Mouse (Mus musculus) neural tube, embryonic 14.5 days (tissue): ENCODE data around the gene Trcg1. TPM values are rescaled to one million over a fixed set of nuclear protein-coding genes. Genes with fewer than 3 reads are reported as not detected.
"Not testable (repeated sequence)": the region's sequence is repeated elsewhere in the genome, so short reads cannot be mapped to it uniquely, and the experiment has no call there.

Source experiments
- ATAC-seq: fragments of 200-750 bp; cut with Nextera tagmentation; 2 replicates; pipeline ENCODE4 v1.8.0; 2017; ENCODE audit warnings: low read depth, mild to moderate bottlenecking, moderate TSS enrichment, moderate library complexity
- H3K27ac ChIP-seq: fragments of 300-500 bp; sonication (generic); 2 replicates; pipeline ENCODE4 v1.5.1; 2014; ENCODE audit warnings: low read depth, mild to moderate bottlenecking, control low read depth, low read length, moderate library complexity, mixed read lengths
- H3K27me3 ChIP-seq: fragments of 300-500 bp; sonication (generic); 2 replicates; pipeline ENCODE4 v1.6.1; 2014; ENCODE audit warnings: low read length; ENCODE audit not compliant: control insufficient read depth, insufficient read depth
- H3K36me3 ChIP-seq: fragments of 300-500 bp; sonication (generic); 2 replicates; pipeline ENCODE4 v1.6.1; 2014; ENCODE audit warnings: low read length, mixed read lengths; ENCODE audit not compliant: control insufficient read depth, insufficient read depth
- H3K4me1 ChIP-seq: fragments of 300-500 bp; sonication (generic); 2 replicates; pipeline ENCODE4 v1.6.1; 2014; ENCODE audit warnings: low read length; ENCODE audit not compliant: control insufficient read depth, insufficient read depth
- H3K4me2 ChIP-seq: fragments of 300-500 bp; sonication (generic); 2 replicates; pipeline ENCODE4 v1.6.1; 2014; ENCODE audit warnings: mild to moderate bottlenecking, low read depth, low read length, control low read depth
- H3K4me3 ChIP-seq: fragments of 300-500 bp; sonication (generic); 2 replicates; pipeline ENCODE4 v1.5.1; 2014; ENCODE audit warnings: low read depth, low read length, control low read depth, mixed read lengths
- H3K9ac ChIP-seq: fragments of 300-500 bp; sonication (generic); replicated peaks from 2 replicates; pipeline ENCODE4 v1.6.1; 2014; ENCODE audit warnings: low read depth, mild to moderate bottlenecking, control low read depth, low read length, mixed read lengths
- H3K9me3 ChIP-seq: fragments of 300-500 bp; sonication (generic); 2 replicates; pipeline ENCODE4 v1.6.1; 2016; ENCODE audit warnings: low read length; ENCODE audit not compliant: control insufficient read depth
- WGBS: fragments of 180-500 bp; shearing (Covaris S2); extraction: QIAGEN DNeasy Blood & Tissue Kit; methylation state at CpG from one replicate; pipeline ENCODE4 v1.1.7; 2014; 5-methylcytosine and 5-hydroxymethylcytosine counted together
- polyA plus RNA-seq: library from polyadenylated mRNA; unstranded; fragments of >200 nt; fragmentation: Nextera tagmentation; extraction: Ambion mirVana; gene quantifications from 2 replicates; pipeline ENCODE4 v1.2.1, GENCODE M21; 2014

Gene Trcg1
- polyA plus RNA-seq, 1 experiment from 2014 or later = not detected

GRCm38 (mm10) chr9:57217220-57217619, 19.1 kb upstream of the Trcg1 start:
- Histone ChIP-seq H3K9ac (no peak overlapping the region), H3K4me3 (no peak overlapping the region), H3K27me3 (no peaks in the 10 kb centered on the region), H3K4me2 (no peak overlapping the region), H3K27ac (no peak overlapping the region), H3K36me3 (no peaks in the 10 kb centered on the region), H3K9me3 (no peaks in the 10 kb centered on the region), H3K4me1 (no peaks in the 10 kb centered on the region)
- 84% methylated on average over 6 of the region's 6 CpGs for WGBS
- no peak for ATAC-seq

GRCm38 (mm10) chr9:57218776-57219175, 17.6 kb upstream of the Trcg1 start:
- Histone ChIP-seq H3K27ac (no peak overlapping the region), H3K9ac (no peak overlapping the region), H3K4me2 (no peak overlapping the region), H3K4me3 (no peak overlapping the region), H3K4me1 (no peaks in the 10 kb centered on the region), H3K36me3 (no peaks in the 10 kb centered on the region), H3K27me3 (no peaks in the 10 kb centered on the region), H3K9me3 (no peaks in the 10 kb centered on the region)
- WGBS = 96% methylated on average over 5 of the region's 5 CpGs
- no peak for ATAC-seq

- Histone ChIP-seq H3K27ac (no peak overlapping the region), H3K4me3 (no peak overlapping the region), H3K27me3 (no peaks in the 10 kb centered on the region), H3K4me1 (no peaks in the 10 kb centered on the region), H3K9ac (no peak overlapping the region), H3K9me3 (no peaks in the 10 kb centered on the region), H3K36me3 (no peaks in the 10 kb centered on the region), H3K4me2 (no peak overlapping the region)
- WGBS = 100% methylated on average over 1 of the region's 1 CpGs
- no peak for ATAC-seq
Observed at GRCm38 (mm10) chr9:57219511-57219910, 16.8 kb upstream of the Trcg1 start.

GRCm38 (mm10) chr9:57220356-57220755, 16.0 kb upstream of the Trcg1 start:
- 19% methylated on average over 6 of the region's 6 CpGs for WGBS
- ATAC-seq = no peak
- Histone ChIP-seq H3K9ac (no peak overlapping the region), H3K9me3 (no peaks in the 10 kb centered on the region), H3K4me1 (no peaks in the 10 kb centered on the region), H3K4me2 (no peak overlapping the region), H3K27ac (no peak overlapping the region), H3K27me3 (no peaks in the 10 kb centered on the region), H3K4me3 (no peak overlapping the region), H3K36me3 (no peaks in the 10 kb centered on the region)

GRCm38 (mm10) chr9:57223341-57223740, 13.0 kb upstream of the Trcg1 start:
- no peaks in the 10 kb centered on the region for H3K36me3 ChIP-seq
- H3K4me1 ChIP-seq = no peaks in the 10 kb centered on the region
- no peaks in the 10 kb centered on the region for H3K27me3 ChIP-seq
- no peak overlapping the region for H3K4me3 ChIP-seq
- H3K9ac ChIP-seq = no peak overlapping the region
- H3K4me2 ChIP-seq = no peak overlapping the region
- no peak for ATAC-seq
- no peak overlapping the region for H3K27ac ChIP-seq
- no peaks in the 10 kb centered on the region for H3K9me3 ChIP-seq

GRCm38 (mm10) chr9:57225780-57226627, 10.4 kb upstream of the Trcg1 start:
- no peak overlapping the region for H3K9ac ChIP-seq
- no peak overlapping the region for H3K27ac ChIP-seq
- no peaks in the 10 kb centered on the region for H3K27me3 ChIP-seq
- H3K4me3 ChIP-seq = no peak overlapping the region
- no peak for ATAC-seq
- H3K9me3 ChIP-seq = no peaks in the 10 kb centered on the region
- no peak overlapping the region for H3K4me2 ChIP-seq
- 88% methylated on average over 13 of the region's 13 CpGs for WGBS
- no peaks in the 10 kb centered on the region for H3K36me3 ChIP-seq
- H3K4me1 ChIP-seq = no peaks in the 10 kb centered on the region

GRCm38 (mm10) chr9:57226628-57227122, 9.7 kb upstream of the Trcg1 start:
- H3K4me2 ChIP-seq, H3K27me3 ChIP-seq, H3K9me3 ChIP-seq, H3K36me3 ChIP-seq, H3K4me3 ChIP-seq, H3K27ac ChIP-seq, H3K4me1 ChIP-seq, ATAC-seq, H3K9ac ChIP-seq: not testable (repeated sequence)
- WGBS = 87% methylated on average over 6 of the region's 6 CpGs

GRCm38 (mm10) chr9:57227203-57227602, 9.2 kb upstream of the Trcg1 start:
- no peaks in the 10 kb centered on the region for H3K27me3 ChIP-seq
- no peaks in the 10 kb centered on the region for H3K36me3 ChIP-seq
- no peak overlapping the region for H3K27ac ChIP-seq
- no peaks in the 10 kb centered on the region for H3K9me3 ChIP-seq
- no peak for ATAC-seq
- H3K4me3 ChIP-seq = no peak overlapping the region
- H3K4me1 ChIP-seq = no peaks in the 10 kb centered on the region
- no peak overlapping the region for H3K9ac ChIP-seq
- H3K4me2 ChIP-seq = no peak overlapping the region
- 68% methylated on average over 5 of the region's 5 CpGs for WGBS

- no peaks in the 10 kb centered on the region for H3K4me1 ChIP-seq
- no peaks in the 10 kb centered on the region for H3K9me3 ChIP-seq
- no peaks in the 10 kb centered on the region for H3K36me3 ChIP-seq
- 82% methylated on average over 4 of the region's 4 CpGs for WGBS
- no peak for ATAC-seq
- no peak overlapping the region for H3K4me3 ChIP-seq
- H3K4me2 ChIP-seq = no peak overlapping the region
- no peak overlapping the region for H3K9ac ChIP-seq
- H3K27ac ChIP-seq = no peak overlapping the region
- H3K27me3 ChIP-seq = no peaks in the 10 kb centered on the region
Observed at GRCm38 (mm10) chr9:57228186-57228585, 8.2 kb upstream of the Trcg1 start.
